Mouse (Mus musculus): ENCODE results near the gene Krtap28-13. TPM values are rescaled to one million over a fixed set of nuclear protein-coding genes. Genes with fewer than 3 reads are reported as not detected.

The Krtap28-13 gene
- polyA plus RNA-seq, 1 experiment from 2014 or later = not detected

GRCm38 (mm10) chr1:83077016-83077415 is 16.3 kb downstream of the Krtap28-13 start:
- Histone ChIP-seq H3K27me3 (ENCODE audit: insufficient read depth, low read length) (no peaks in the 10 kb centered on the region), H3K4me3 (replicated peaks; ENCODE audit: low read depth, low read length) (no peak overlapping the region), H3K9ac (ENCODE audit: low read depth, low read length) (no peak overlapping the region), H3K4me1 (replicated peaks; ENCODE audit: insufficient read depth, low read length) (no peaks in the 10 kb centered on the region), H3K36me3 (ENCODE audit: insufficient read depth, low read length) (no peaks in the 10 kb centered on the region), H3K9me3 (replicated peaks; ENCODE audit: low read length) (no peaks in the 10 kb centered on the region), H3K4me2 (ENCODE audit: low read length) (no peak overlapping the region), H3K27ac (no peak overlapping the region)
- TF ChIP-seq CTCF (IDR thresholded peaks at IDR 0.05; ENCODE audit: low read depth) = no peak
- WGBS = 72% methylated on average over 6 of the region's 6 CpGs
- ATAC-seq (replicated peaks; ENCODE audit: low FRiP score, low read depth) (no peak), DNase-seq (ENCODE audit: low spot score) (no peak)

GRCm38 (mm10) chr1:83084790-83085189 is 24.1 kb downstream of the Krtap28-13 start:
- 73% methylated on average over 2 of the region's 2 CpGs for WGBS
- Histone ChIP-seq H3K36me3 (ENCODE audit: insufficient read depth, low read length) (no peaks in the 10 kb centered on the region), H3K9me3 (replicated peaks; ENCODE audit: low read length) (no peaks in the 10 kb centered on the region), H3K9ac (ENCODE audit: low read depth, low read length) (no peak overlapping the region), H3K4me1 (replicated peaks; ENCODE audit: insufficient read depth, low read length) (no peaks in the 10 kb centered on the region), H3K27ac (no peak overlapping the region), H3K4me3 (replicated peaks; ENCODE audit: low read depth, low read length) (no peak overlapping the region), H3K27me3 (ENCODE audit: insufficient read depth, low read length) (no peaks in the 10 kb centered on the region), H3K4me2 (ENCODE audit: low read length) (no peak overlapping the region)
- DNase-seq (ENCODE audit: low spot score) (peak; percentile 28), ATAC-seq (replicated peaks; ENCODE audit: low FRiP score, low read depth) (no peak)
- TF ChIP-seq CTCF (IDR thresholded peaks at IDR 0.05; ENCODE audit: low read depth) = no peak

GRCm38 (mm10) chr1:83091268-83091667 is 30.5 kb downstream of the Krtap28-13 start:
- Histone ChIP-seq H3K4me1 (replicated peaks; ENCODE audit: insufficient read depth, low read length) (no peaks in the 10 kb centered on the region), H3K36me3 (ENCODE audit: insufficient read depth, low read length) (no peaks in the 10 kb centered on the region), H3K27ac (no peak overlapping the region), H3K4me3 (replicated peaks; ENCODE audit: low read depth, low read length) (no peak overlapping the region), H3K27me3 (ENCODE audit: insufficient read depth, low read length) (no peaks in the 10 kb centered on the region), H3K9ac (ENCODE audit: low read depth, low read length) (no peak overlapping the region), H3K4me2 (ENCODE audit: low read length) (no peak overlapping the region), H3K9me3 (replicated peaks; ENCODE audit: low read length) (no peaks in the 10 kb centered on the region)
- TF ChIP-seq CTCF (IDR thresholded peaks at IDR 0.05; ENCODE audit: low read depth) = no peak
- DNase-seq (ENCODE audit: low spot score) = no peak
- 69% methylated on average over 3 of the region's 3 CpGs for WGBS
- ATAC-seq (replicated peaks; ENCODE audit: low FRiP score, low read depth) = no peak

GRCm38 (mm10) chr1:83096935-83097334 is 36.2 kb downstream of the Krtap28-13 start:
- H3K36me3 ChIP-seq (ENCODE audit: insufficient read depth, low read length) = no peaks in the 10 kb centered on the region
- H3K27me3 ChIP-seq (ENCODE audit: insufficient read depth, low read length) = no peaks in the 10 kb centered on the region
- DNase-seq (ENCODE audit: low spot score) (no peak), ATAC-seq (replicated peaks; ENCODE audit: low FRiP score, low read depth) (no peak)
- H3K9me3 ChIP-seq (replicated peaks; ENCODE audit: low read length) = no peaks in the 10 kb centered on the region
- no peak overlapping the region for H3K4me3 ChIP-seq (replicated peaks; ENCODE audit: low read depth, low read length)
- H3K4me2 ChIP-seq (ENCODE audit: low read length) = no peak overlapping the region
- H3K27ac ChIP-seq = no peak overlapping the region
- 84% methylated on average over 4 of the region's 4 CpGs for WGBS
- H3K9ac ChIP-seq (ENCODE audit: low read depth, low read length) = no peak overlapping the region
- no peak for TF ChIP-seq CTCF (IDR thresholded peaks at IDR 0.05; ENCODE audit: low read depth)
- no peaks in the 10 kb centered on the region for H3K4me1 ChIP-seq (replicated peaks; ENCODE audit: insufficient read depth, low read length)

GRCm38 (mm10) chr1:83099160-83099559 is 38.4 kb downstream of the Krtap28-13 start:
- H3K9me3 ChIP-seq (replicated peaks; ENCODE audit: low read length) = no peaks in the 10 kb centered on the region
- no peak for TF ChIP-seq CTCF (IDR thresholded peaks at IDR 0.05; ENCODE audit: low read depth)
- 90% methylated on average over 2 of the region's 2 CpGs for WGBS
- no peak overlapping the region for H3K27ac ChIP-seq
- no peak overlapping the region for H3K9ac ChIP-seq (ENCODE audit: low read depth, low read length)
- no peak for DNase-seq (ENCODE audit: low spot score)
- H3K4me1 ChIP-seq (replicated peaks; ENCODE audit: insufficient read depth, low read length) = no peaks in the 10 kb centered on the region
- H3K27me3 ChIP-seq (ENCODE audit: insufficient read depth, low read length) = no peaks in the 10 kb centered on the region
- H3K4me3 ChIP-seq (replicated peaks; ENCODE audit: low read depth, low read length) = no peak overlapping the region
- ATAC-seq (replicated peaks; ENCODE audit: low FRiP score, low read depth) = no peak
- H3K36me3 ChIP-seq (ENCODE audit: insufficient read depth, low read length) = no peaks in the 10 kb centered on the region
- H3K4me2 ChIP-seq (ENCODE audit: low read length) = no peak overlapping the region

GRCm38 (mm10) chr1:83099580-83100137 is 38.9 kb downstream of the Krtap28-13 start:
- no peaks in the 10 kb centered on the region for H3K36me3 ChIP-seq (ENCODE audit: insufficient read depth, low read length)
- no peak overlapping the region for H3K4me3 ChIP-seq (replicated peaks; ENCODE audit: low read depth, low read length)
- H3K9me3 ChIP-seq (replicated peaks; ENCODE audit: low read length) = no peaks in the 10 kb centered on the region
- 75% methylated on average over 7 of the region's 7 CpGs for WGBS
- ATAC-seq (replicated peaks; ENCODE audit: low FRiP score, low read depth) (no peak), DNase-seq (ENCODE audit: low spot score) (no peak)
- H3K9ac ChIP-seq (ENCODE audit: low read depth, low read length) = no peak overlapping the region
- H3K27me3 ChIP-seq (ENCODE audit: insufficient read depth, low read length) = no peaks in the 10 kb centered on the region
- H3K27ac ChIP-seq = no peak overlapping the region
- H3K4me2 ChIP-seq (ENCODE audit: low read length) = no peak overlapping the region
- no peaks in the 10 kb centered on the region for H3K4me1 ChIP-seq (replicated peaks; ENCODE audit: insufficient read depth, low read length)
- TF ChIP-seq CTCF (IDR thresholded peaks at IDR 0.05; ENCODE audit: low read depth) = no peak

GRCm38 (mm10) chr1:83101891-83102290 is 41.2 kb downstream of the Krtap28-13 start:
- H3K27ac ChIP-seq = no peak overlapping the region
- ATAC-seq (replicated peaks; ENCODE audit: low FRiP score, low read depth) (no peak), DNase-seq (ENCODE audit: low spot score) (peak; percentile 84)
- no peaks in the 10 kb centered on the region for H3K27me3 ChIP-seq (ENCODE audit: insufficient read depth, low read length)
- H3K4me3 ChIP-seq (replicated peaks; ENCODE audit: low read depth, low read length) = no peak overlapping the region
- no peaks in the 10 kb centered on the region for H3K4me1 ChIP-seq (replicated peaks; ENCODE audit: insufficient read depth, low read length)
- no peak overlapping the region for H3K4me2 ChIP-seq (ENCODE audit: low read length)
- no peaks in the 10 kb centered on the region for H3K9me3 ChIP-seq (replicated peaks; ENCODE audit: low read length)
- no peak for TF ChIP-seq CTCF (IDR thresholded peaks at IDR 0.05; ENCODE audit: low read depth)
- 24% methylated on average over 3 of the region's 3 CpGs for whole genome bisulfite sequencing
- no peak overlapping the region for H3K9ac ChIP-seq (ENCODE audit: low read depth, low read length)
- no peaks in the 10 kb centered on the region for H3K36me3 ChIP-seq (ENCODE audit: insufficient read depth, low read length)

Measured in kidney, postnatal 0 days (tissue).